Mouse (Mus musculus): ENCODE measurements around the gene Psmb7.

- TF ChIP-seq CTCF (IDR thresholded peaks at IDR 0.05; ENCODE audit: control insufficient read depth, insufficient read depth, insufficient read length) (peak; percentile 60), FOSL1 (IDR thresholded peaks at IDR 0.05; ENCODE audit: insufficient read depth, low read length, poor library complexity, severe bottlenecking) (no peak), MAX (IDR thresholded peaks at IDR 0.05) (no peak), MYOD1 (IDR thresholded peaks at IDR 0.05; ENCODE audit: control insufficient read depth, insufficient read length, low read depth) (no peak)
Measured at GRCm38 (mm10) chr2:38688791-38689520, 45.1 kb upstream of the Psmb7 start.

All from C2C12 (cell line).